Mouse (Mus musculus): ENCODE measurements at regions not wholly inside any gene's neighbourhood (a gene's known extent, or its start where the extent isn't known, plus 50 kb on each side); places are given as distances from the start of the nearest gene placed in this dataset.

DNA sequence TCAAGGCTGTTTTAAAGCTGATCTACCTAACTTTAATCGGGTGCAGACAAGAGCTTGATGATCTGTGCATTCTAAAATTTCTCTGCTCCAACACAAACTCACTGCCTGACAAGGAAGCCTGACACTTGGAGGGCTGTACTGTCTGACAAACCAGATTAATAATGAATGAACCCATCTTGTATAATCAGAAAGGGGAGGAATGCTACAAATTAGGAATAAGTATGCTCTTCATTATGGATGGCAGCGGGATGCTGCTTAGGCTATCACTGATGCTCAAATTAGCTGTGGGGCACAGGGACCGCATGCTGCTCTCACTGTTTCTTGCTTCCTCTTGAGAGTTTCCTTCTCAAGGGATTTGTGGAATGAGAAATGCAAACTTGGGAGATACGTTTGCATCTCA is 213.8 kb upstream of the Veph1 start:
- TF ChIP-seq CTCF (conservative IDR thresholded peaks at IDR 0.05; ENCODE audit: low read length) (no peak), POU5F1 (IDR thresholded peaks at IDR 0.05; ENCODE audit: borderline replicate concordance, low read length) (no peak)

Measured in E14TG2a.4 (cell line).